ENCODE assay signal across 10 mouse cellular contexts in the genomic region with DNA sequence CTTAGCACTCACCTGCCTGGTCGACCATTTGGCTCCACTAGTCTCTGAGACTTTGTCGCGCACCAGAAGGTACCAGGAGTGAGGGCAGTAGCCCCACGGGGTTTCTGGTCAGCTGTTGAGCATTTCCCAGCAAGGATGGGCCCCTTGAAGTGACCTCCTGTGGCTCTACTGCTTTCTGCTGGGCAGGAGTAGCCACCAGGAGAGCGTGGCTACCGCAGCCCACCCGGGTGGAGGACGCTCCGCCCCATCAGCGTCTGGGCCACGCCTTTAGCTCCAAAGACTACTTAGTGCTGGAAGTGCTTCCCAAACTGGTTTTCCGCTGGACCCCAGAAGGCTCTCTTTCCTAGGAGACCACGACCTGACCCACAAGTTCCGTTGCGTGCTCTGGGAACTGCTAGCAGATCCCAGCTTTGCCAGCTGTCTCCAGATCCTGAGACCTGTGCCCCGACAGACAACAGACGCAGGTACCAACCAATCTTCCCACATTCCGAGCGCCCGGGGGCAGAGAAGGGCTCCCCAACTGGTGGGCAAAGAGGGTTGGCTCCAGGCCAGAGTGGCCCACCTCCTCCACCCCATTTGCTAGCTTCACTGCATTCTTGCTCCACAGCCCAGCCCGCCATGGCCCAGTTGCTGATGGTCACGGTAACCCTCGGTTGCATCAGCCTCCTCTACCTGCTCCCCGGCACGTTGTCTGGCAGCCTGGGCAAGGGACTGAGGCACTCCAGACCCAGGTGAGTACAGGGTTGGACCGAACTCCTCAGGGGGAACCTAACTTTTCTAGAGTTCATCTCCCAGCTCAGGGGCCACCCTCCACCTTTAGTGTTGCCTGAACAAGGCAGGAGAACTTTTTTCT. TPM values are rescaled to one million over a fixed set of nuclear protein-coding genes. Genes with fewer than 3 reads are reported as not detected.
A peak's percentile ranks its signal among the peaks of the same experiment; 100 is the strongest.
DNase-seq lines count a peak whose midpoint lies in the region; ATAC-seq lines count a peak whose summit lies in the region.
"Had no signal": no experiment of that assay in that cellular context is flagged by ENCODE, and none has a peak within 500 bp of the region (broad histone marks: within the 10 kb centered on the region; RNA-seq: fewer than 3 reads in every experiment).

A gene (plus strand): TSS at position 51 of the 853 bp plus-strand sequence.

- H3K27ac ChIP-seq in heart, embryonic 16.5 days (ENCODE audit: low read length), result no peak within 1 kb of the TSS
- H3K27ac ChIP-seq in hindbrain, embryonic 15.5 days (replicated peaks), result no peak within 1 kb of the TSS
- no peak within 1 kb of the TSS for H3K27ac ChIP-seq in midbrain, embryonic 13.5 days

- peak within 1 kb of the TSS; percentile 57 for H3K9ac ChIP-seq in heart, embryonic 16.5 days (ENCODE audit: low read length)
- no peak within 1 kb of the TSS for H3K9ac ChIP-seq in hindbrain, embryonic 15.5 days
- H3K9ac ChIP-seq in midbrain, embryonic 13.5 days (replicated peaks), result no peak within 1 kb of the TSS

- no peak for DNase-seq in heart, adult 8-10 months (ENCODE audit: low spot score)
- peak; percentile 52 for DNase-seq in embryo, embryonic 10 days (ENCODE audit: low spot score)
- DNase-seq in adrenal gland, postnatal 10 days, result no peak
- no peak for DNase-seq in frontal cortex, postnatal 25 days (ENCODE audit: low spot score in 2 of 2)

- H3K9me3 ChIP-seq in heart, embryonic 16.5 days (replicated peaks; ENCODE audit: control insufficient read depth, low read length), result no peaks in the 10 kb centered on the region
- no peaks in the 10 kb centered on the region for H3K9me3 ChIP-seq in hindbrain, embryonic 15.5 days
- no peaks in the 10 kb centered on the region for H3K9me3 ChIP-seq in midbrain, embryonic 13.5 days
- H3K9me3 ChIP-seq: G1E had no signal

- 7% methylated on average over 26 of the region's 26 CpGs for WGBS in heart, embryonic 16.5 days
- 7% methylated on average over 26 of the region's 26 CpGs for WGBS in hindbrain, embryonic 15.5 days
- WGBS in midbrain, embryonic 13.5 days, result 9% methylated on average over 26 of the region's 26 CpGs

- H3K4me1 ChIP-seq in heart, embryonic 16.5 days (ENCODE audit: control insufficient read depth, insufficient read depth, low read length), result peaks cover 5% of the 10 kb centered on the region; the same call in 1 of the 2 replicates
- H3K4me1 ChIP-seq in hindbrain, embryonic 15.5 days (replicated peaks), result no peaks in the 10 kb centered on the region
- 0 out of 2 replicates have a peak, but pooled peaks cover 6% of the 10 kb centered on the region for H3K4me1 ChIP-seq in midbrain, embryonic 13.5 days (replicated peaks)

- peak within 1 kb of the TSS; percentile 60 for H3K4me2 ChIP-seq in heart, embryonic 16.5 days (ENCODE audit: low read depth, low read length)
- peak within 1 kb of the TSS; percentile 32 for H3K4me2 ChIP-seq in hindbrain, embryonic 15.5 days
- H3K4me2 ChIP-seq in midbrain, embryonic 13.5 days (replicated peaks), result peak within 1 kb of the TSS; percentile 31

- no peak for ATAC-seq in heart, embryonic 16.5 days (replicated peaks; ENCODE audit: extremely low read depth, insufficient read depth, low FRiP score)
- no peak for ATAC-seq in hindbrain, embryonic 15.5 days (ENCODE audit: low FRiP score, low read depth)
- ATAC-seq in midbrain, embryonic 13.5 days, result no peak
- ATAC-seq in inflammation-experienced regulatory T-cells, adult 6 months, result no peak

- peak within 1 kb of the TSS; percentile 35 for H3K4me3 ChIP-seq in heart, embryonic 16.5 days (ENCODE audit: low read length)
- no peak within 1 kb of the TSS for H3K4me3 ChIP-seq in hindbrain, embryonic 15.5 days
- H3K4me3 ChIP-seq in midbrain, embryonic 13.5 days (replicated peaks), result no peak within 1 kb of the TSS

- no peaks in the 10 kb centered on the region for H3K36me3 ChIP-seq in heart, embryonic 16.5 days (ENCODE audit: control insufficient read depth, insufficient read depth)
- H3K36me3 ChIP-seq in hindbrain, embryonic 15.5 days, result no peaks in the 10 kb centered on the region
- no peaks in the 10 kb centered on the region for H3K36me3 ChIP-seq in midbrain, embryonic 13.5 days
- H3K36me3 ChIP-seq: G1E had no signal

- H3K27me3 ChIP-seq in heart, embryonic 16.5 days (ENCODE audit: control insufficient read depth, insufficient read depth, low read length), result peaks cover 10% of the 10 kb centered on the region
- H3K27me3 ChIP-seq in hindbrain, embryonic 15.5 days, result peaks cover 9% of the 10 kb centered on the region
- H3K27me3 ChIP-seq in midbrain, embryonic 13.5 days, result peaks cover 25% of the 10 kb centered on the region

RNA-seq across cellular contexts. Expression of the gene that starts here (rescaled TPM):
- polyA plus RNA-seq in heart, embryonic 16.5 days (2015; fragmentation: Nextera tagmentation; extraction: Ambion mirVana), result 0.19 and 0.42 TPM in 2 replicates
- not detected for total RNA-seq in heart, adult 8-10 months (2022)
- polyA plus RNA-seq in hindbrain, embryonic 15.5 days (2015; fragmentation: Nextera tagmentation; extraction: Ambion mirVana), result not detected in 2 replicates
- not detected in 2 replicates for polyA plus RNA-seq in midbrain, embryonic 13.5 days (2015; fragmentation: Nextera tagmentation; extraction: Ambion mirVana)
- total RNA-seq in adrenal gland, postnatal 10 days (2021), result not detected
- polyA plus RNA-seq in inflammation-experienced regulatory T-cells, adult 6 months (2017; shearing (Covaris generic)), result not detected
- total RNA-seq: G1E; left cerebral cortex, postnatal 14 days had no signal
